Mouse (Mus musculus): Measurements from ENCODE around the gene Whamm. TPM values are rescaled to one million over a fixed set of nuclear protein-coding genes. Genes with fewer than 3 reads are reported as not detected.

Gene Whamm
- total and polyA plus RNA-seq, 3 experiments = 23.6 to 40.6 (median 25.3) TPM

DNA sequence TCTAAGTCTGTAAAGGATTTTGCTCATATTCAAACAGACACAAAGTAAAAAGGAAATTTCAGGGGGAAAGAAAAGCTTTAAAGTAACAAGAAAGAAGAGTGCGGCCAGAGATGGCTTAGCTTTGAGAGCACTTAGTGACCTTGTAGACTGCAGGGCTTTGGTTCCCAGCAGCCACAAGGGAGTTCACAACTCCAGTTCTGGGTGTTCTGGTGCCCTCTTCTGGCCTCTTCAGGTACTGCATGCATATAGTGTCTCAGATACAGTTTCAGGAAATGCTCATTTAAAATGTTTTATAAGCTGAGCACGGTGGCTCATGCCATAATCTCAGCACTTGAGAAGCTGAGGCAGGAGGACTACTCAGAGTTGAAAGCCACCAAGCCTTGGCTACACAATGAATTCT lies 55.4 kb downstream of the Whamm start:
- Histone ChIP-seq H3K27me3 (ENCODE audit: insufficient read depth, low read length) (no peaks in the 10 kb centered on the region), H3K9me3 (replicated peaks) (no peaks in the 10 kb centered on the region), H3K4me1 (ENCODE audit: insufficient read depth, low read depth, low read length) (peaks cover 2% of the 10 kb centered on the region; the same call in 1 of the 2 replicates), H3K4me3 (ENCODE audit: low read depth, low read length) (no peak overlapping the region), H3K36me3 (replicated peaks) (peaks cover 75% of the 10 kb centered on the region)
- ATAC-seq (ENCODE audit: extremely low read depth, insufficient number of reproducible peaks, low FRiP score, poor library complexity, severe bottlenecking) (no peak), DNase-seq (ENCODE audit: low spot score) (no peak)
- TF ChIP-seq CTCF (IDR thresholded peaks at IDR 0.05; ENCODE audit: low read depth, low read length) = peak; percentile 71
- no peak for TF ChIP-seq GATA2 (IDR thresholded peaks at IDR 0.05; ENCODE audit: borderline replicate concordance, low read depth, low read length)

DNA sequence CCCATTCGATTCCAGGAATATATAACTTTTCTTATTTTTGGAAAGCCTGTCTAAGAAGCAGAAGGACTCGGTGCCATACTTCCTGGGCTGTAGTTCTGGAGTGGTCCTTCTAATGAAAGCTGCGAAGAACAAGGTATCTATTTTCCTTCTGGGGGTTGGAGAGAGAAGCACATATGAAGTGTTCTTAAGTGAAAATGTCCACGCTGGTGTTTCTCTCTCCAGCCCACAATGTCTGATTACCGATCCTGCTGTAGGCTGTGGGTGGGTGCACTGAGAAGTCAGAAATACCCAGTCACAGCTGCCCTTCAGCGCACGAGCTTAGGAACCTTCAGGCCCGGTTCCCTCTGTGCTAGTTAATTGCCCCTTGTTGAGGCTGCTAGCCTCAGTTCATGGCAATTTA lies 60.2 kb downstream of the Whamm start:
- Histone ChIP-seq H3K4me1 (ENCODE audit: insufficient read depth, low read depth, low read length) (peaks cover 5% of the 10 kb centered on the region; the same call in 1 of the 2 replicates), H3K9me3 (replicated peaks) (no peaks in the 10 kb centered on the region), H3K4me3 (ENCODE audit: low read depth, low read length) (no peak overlapping the region), H3K36me3 (replicated peaks) (peaks cover 72% of the 10 kb centered on the region), H3K27me3 (ENCODE audit: insufficient read depth, low read length) (no peaks in the 10 kb centered on the region)
- TF ChIP-seq GATA2 (IDR thresholded peaks at IDR 0.05; ENCODE audit: borderline replicate concordance, low read depth, low read length) (no peak), TAL1 (conservative IDR thresholded peaks at IDR 0.05; ENCODE audit: low read depth, low read length) (no peak), GATA1 (IDR thresholded peaks at IDR 0.05; ENCODE audit: borderline replicate concordance, low read length) (no peak), CTCF (IDR thresholded peaks at IDR 0.05; ENCODE audit: low read depth, low read length) (no peak), POLR2AphosphoS5 (IDR thresholded peaks at IDR 0.05; ENCODE audit: insufficient replicate concordance, low read depth, low read length) (no peak)
- ATAC-seq (ENCODE audit: extremely low read depth, insufficient number of reproducible peaks, low FRiP score, poor library complexity, severe bottlenecking) = no peak
- no peak for DNase-seq (ENCODE audit: low spot score)

DNA sequence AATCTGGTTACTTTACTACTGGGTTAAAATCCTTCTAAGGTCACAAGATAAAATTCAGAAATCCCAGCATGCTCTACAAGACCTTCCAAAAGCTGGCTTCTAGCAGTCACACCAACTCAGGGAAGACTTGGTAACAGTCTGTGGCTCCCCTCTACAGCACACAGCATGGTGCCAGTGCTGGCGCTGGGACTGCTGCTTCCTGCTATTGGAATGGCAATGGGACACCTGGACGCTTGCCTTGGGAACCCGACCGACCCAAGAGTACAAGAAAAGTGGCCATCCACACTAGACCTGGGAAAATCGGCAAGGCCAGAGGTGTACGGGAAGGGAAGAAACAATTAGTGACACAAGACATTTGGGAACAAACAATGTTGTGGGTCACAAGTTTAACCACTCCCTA lies 61.5 kb downstream of the Whamm start:
- TF ChIP-seq POLR2AphosphoS5 (IDR thresholded peaks at IDR 0.05; ENCODE audit: insufficient replicate concordance, low read depth, low read length) (no peak), GATA1 (IDR thresholded peaks at IDR 0.05; ENCODE audit: borderline replicate concordance, low read length) (no peak), GATA2 (IDR thresholded peaks at IDR 0.05; ENCODE audit: borderline replicate concordance, low read depth, low read length) (no peak)
- DNase-seq (ENCODE audit: low spot score) = no peak
- no peak overlapping the region for H3K4me3 ChIP-seq (ENCODE audit: low read depth, low read length)
- no peaks in the 10 kb centered on the region for H3K27me3 ChIP-seq (ENCODE audit: insufficient read depth, low read length)
- no peaks in the 10 kb centered on the region for H3K9me3 ChIP-seq (replicated peaks)
- peaks cover 70% of the 10 kb centered on the region for H3K36me3 ChIP-seq (replicated peaks)
- no peak for ATAC-seq (ENCODE audit: extremely low read depth, insufficient number of reproducible peaks, low FRiP score, poor library complexity, severe bottlenecking)
- peaks cover 5% of the 10 kb centered on the region; the same call in 1 of the 2 replicates for H3K4me1 ChIP-seq (ENCODE audit: insufficient read depth, low read depth, low read length)

DNA sequence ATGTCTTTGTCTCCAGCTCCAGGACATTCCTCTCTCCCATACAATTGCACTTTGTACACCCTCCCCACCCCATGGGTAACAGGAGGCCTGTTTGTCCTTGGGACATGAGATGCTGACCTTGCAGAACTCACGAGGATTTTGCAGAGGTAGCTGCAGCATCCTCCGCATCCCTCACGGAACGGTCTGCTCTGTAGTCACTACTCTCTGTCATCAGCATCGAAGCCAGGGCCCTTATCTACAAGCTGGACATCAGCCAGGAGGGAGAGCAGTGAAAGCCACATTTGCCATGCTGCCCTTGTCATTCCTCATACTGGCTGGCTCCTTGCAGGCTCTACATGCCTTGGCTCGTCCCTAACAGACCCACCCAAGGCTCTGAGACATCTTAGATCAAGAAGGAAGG lies 70.0 kb downstream of the Whamm start:
- Histone ChIP-seq H3K4me3 (ENCODE audit: low read depth, low read length) (no peak overlapping the region), H3K4me1 (ENCODE audit: insufficient read depth, low read depth, low read length) (0 out of 2 replicates have a peak, but pooled peaks cover 2% of the 10 kb centered on the region), H3K27me3 (ENCODE audit: insufficient read depth, low read length) (no peaks in the 10 kb centered on the region), H3K9me3 (replicated peaks) (no peaks in the 10 kb centered on the region), H3K36me3 (replicated peaks) (peaks cover 77% of the 10 kb centered on the region)
- DNase-seq (ENCODE audit: low spot score) (no peak), ATAC-seq (ENCODE audit: extremely low read depth, insufficient number of reproducible peaks, low FRiP score, poor library complexity, severe bottlenecking) (no peak)
- no peak for TF ChIP-seq GATA2 (IDR thresholded peaks at IDR 0.05; ENCODE audit: borderline replicate concordance, low read depth, low read length)
- TF ChIP-seq CTCF (IDR thresholded peaks at IDR 0.05; ENCODE audit: low read depth, low read length) = no peak
- TF ChIP-seq GATA1 (IDR thresholded peaks at IDR 0.05; ENCODE audit: borderline replicate concordance, low read length) = no peak
- no peak for TF ChIP-seq POLR2AphosphoS5 (IDR thresholded peaks at IDR 0.05; ENCODE audit: insufficient replicate concordance, low read depth, low read length)
- TF ChIP-seq TAL1 (conservative IDR thresholded peaks at IDR 0.05; ENCODE audit: low read depth, low read length) = no peak

DNA sequence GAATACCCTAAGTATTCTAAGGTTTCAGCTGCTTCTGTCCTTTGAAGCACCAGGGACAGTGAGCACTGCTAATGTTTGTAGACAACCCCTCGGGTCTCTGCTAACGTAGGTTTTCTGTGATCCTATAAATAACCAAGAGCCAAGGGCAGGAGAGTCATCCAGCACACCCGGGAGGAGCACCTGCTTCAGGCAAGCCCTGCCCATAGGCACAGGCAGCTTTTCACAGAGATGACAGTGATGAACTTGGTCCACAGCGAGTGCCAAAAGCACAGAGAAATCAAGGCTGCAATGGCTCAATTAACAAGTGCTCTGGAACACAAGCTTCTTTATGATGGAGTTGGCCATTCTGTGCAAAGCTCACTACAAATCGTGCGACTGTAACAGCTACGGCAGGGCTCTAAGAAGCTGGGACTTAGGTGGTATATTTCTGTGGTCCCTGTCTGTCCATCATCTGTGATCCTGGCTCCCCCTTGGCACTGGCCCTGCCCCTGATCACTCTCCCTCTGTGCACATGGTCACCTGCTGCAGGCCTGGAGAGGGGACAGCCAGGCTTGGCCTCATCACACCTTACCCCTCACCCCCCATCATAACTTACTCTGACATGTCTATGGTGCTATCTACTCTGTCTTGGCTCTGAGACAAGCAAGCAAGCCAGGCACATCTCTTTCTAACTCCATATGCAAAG lies 73.6 kb downstream of the Whamm start:
- ATAC-seq (ENCODE audit: extremely low read depth, insufficient number of reproducible peaks, low FRiP score, poor library complexity, severe bottlenecking) (no peak), DNase-seq (ENCODE audit: low spot score) (no peak)
- TF ChIP-seq CTCF (IDR thresholded peaks at IDR 0.05; ENCODE audit: low read depth, low read length) (no peak), GATA2 (IDR thresholded peaks at IDR 0.05; ENCODE audit: borderline replicate concordance, low read depth, low read length) (no peak)
- Histone ChIP-seq H3K9me3 (replicated peaks) (no peaks in the 10 kb centered on the region), H3K36me3 (replicated peaks) (peaks cover 83% of the 10 kb centered on the region), H3K27me3 (ENCODE audit: insufficient read depth, low read length) (no peaks in the 10 kb centered on the region), H3K4me3 (ENCODE audit: low read depth, low read length) (no peak overlapping the region), H3K4me1 (ENCODE audit: insufficient read depth, low read depth, low read length) (peaks cover 5% of the 10 kb centered on the region; the same call in 1 of the 2 replicates)

Other genes starting within 250 kb of the Whamm start
- gene Rps17, start 226.0 kb upstream of the Whamm start, total RNA-seq (2014; fragmentation: Nextera tagmentation) = 1,073 and 1,187 TPM in 2 replicates
- gene Rps17, start 226.0 kb upstream of the Whamm start, total RNA-seq (2017) = 3,077 and 3,504 TPM in 2 replicates
- gene Rps17, start 226.0 kb upstream of the Whamm start, polyA plus RNA-seq (2012) = 210 and 249 TPM in 2 replicates
- gene Cpeb1, start 115.8 kb upstream of the Whamm start, total RNA-seq (2014; fragmentation: Nextera tagmentation) = not detected in 2 replicates
- gene Cpeb1, start 115.8 kb upstream of the Whamm start, total RNA-seq (2017) = 0.06 and 0.22 TPM in 2 replicates
- gene Cpeb1, start 115.8 kb upstream of the Whamm start, polyA plus RNA-seq (2012) = not detected in 2 replicates
- not detected in 2 replicates for gene Ap3b2, start 77.3 kb upstream of the Whamm start, total RNA-seq (2014; fragmentation: Nextera tagmentation)
- gene Ap3b2, start 77.3 kb upstream of the Whamm start, total RNA-seq (2017) = 0.12 and 0.16 TPM in 2 replicates
- gene Ap3b2, start 77.3 kb upstream of the Whamm start, polyA plus RNA-seq (2012) = not detected in 2 replicates
- not detected in 2 replicates for gene BC048679, start 73.0 kb upstream of the Whamm start, total RNA-seq (2014; fragmentation: Nextera tagmentation)
- gene BC048679, start 73.0 kb upstream of the Whamm start, total RNA-seq (2017) = not detected in 2 replicates
- gene BC048679, start 73.0 kb upstream of the Whamm start, polyA plus RNA-seq (2012) = not detected in 2 replicates
- gene Fsd2, start 4.3 kb upstream of the Whamm start, total RNA-seq (2014; fragmentation: Nextera tagmentation) = not detected in 2 replicates
- gene Fsd2, start 4.3 kb upstream of the Whamm start, total RNA-seq (2017) = 0.05 and 0.06 TPM in 2 replicates
- not detected in 2 replicates for gene Fsd2, start 4.3 kb upstream of the Whamm start, polyA plus RNA-seq (2012)
- gene Homer2, start 136.3 kb downstream of the Whamm start, total RNA-seq (2014; fragmentation: Nextera tagmentation) = 24.6 and 35.9 TPM in 2 replicates
- 32.5 and 45.9 TPM in 2 replicates for gene Homer2, start 136.3 kb downstream of the Whamm start, total RNA-seq (2017)
- gene Homer2, start 136.3 kb downstream of the Whamm start, polyA plus RNA-seq (2012) = 37.3 and 50.6 TPM in 2 replicates
- gene Ramac, start 191.7 kb downstream of the Whamm start, total RNA-seq (2014; fragmentation: Nextera tagmentation) = 41.5 and 47.5 TPM in 2 replicates
- gene Ramac, start 191.7 kb downstream of the Whamm start, total RNA-seq (2017) = 99.7 and 111 TPM in 2 replicates
- gene Ramac, start 191.7 kb downstream of the Whamm start, polyA plus RNA-seq (2012) = 19.8 and 29.4 TPM in 2 replicates
- 27.5 and 37.4 TPM in 2 replicates for gene 3110040N11Rik, start 218.2 kb downstream of the Whamm start, total RNA-seq (2014; fragmentation: Nextera tagmentation)
- 61.7 and 71.2 TPM in 2 replicates for gene 3110040N11Rik, start 218.2 kb downstream of the Whamm start, total RNA-seq (2017)
- 20.8 and 23.6 TPM in 2 replicates for gene 3110040N11Rik, start 218.2 kb downstream of the Whamm start, polyA plus RNA-seq (2012)

Data from G1E (cell line).